Mouse (Mus musculus): ENCODE results near the gene Tenm4. TPM values are rescaled to one million over a fixed set of nuclear protein-coding genes. Genes with fewer than 3 reads are reported as not detected.

Gene Tenm4
- polyA plus RNA-seq, 1 experiment from 2014 or later: 4.6 TPM

DNA sequence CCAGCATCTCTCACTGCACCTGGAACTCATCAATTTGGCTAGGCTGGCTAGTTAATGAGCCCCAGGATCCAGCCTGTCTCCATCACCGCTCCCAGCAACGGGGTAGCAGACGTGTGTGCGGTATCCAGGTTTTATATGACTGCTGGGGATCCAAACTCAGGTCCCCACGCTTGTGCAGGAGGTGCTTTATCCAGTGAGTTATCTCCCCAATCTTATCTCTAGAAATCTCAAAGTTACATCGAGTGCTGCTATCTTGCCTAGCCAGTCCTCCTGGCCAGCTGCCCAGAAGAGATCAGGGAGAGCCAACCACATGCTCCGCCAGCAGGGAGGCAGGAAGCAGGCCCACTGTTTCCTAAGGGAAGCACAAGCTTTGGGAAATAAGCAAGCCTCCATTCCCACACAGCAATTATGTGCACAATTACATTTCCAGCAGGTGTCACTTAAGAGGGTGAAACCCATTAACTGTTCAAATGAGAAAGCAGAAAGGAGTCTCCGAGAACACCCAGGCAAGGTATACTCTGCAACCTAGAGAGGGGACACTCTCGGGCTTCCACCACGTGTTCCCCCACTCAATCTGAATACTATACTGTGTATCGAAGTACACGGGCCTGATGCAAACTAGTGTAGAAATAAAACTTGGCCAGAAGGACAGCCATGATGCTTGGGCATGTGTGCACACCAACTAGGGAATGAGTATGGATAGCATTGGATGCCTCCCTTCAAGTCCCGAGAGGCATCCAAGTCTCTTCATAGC, 246.4 kb downstream of the Tenm4 start:
- 63% methylated on average over 13 of the region's 13 CpGs for WGBS
- TF ChIP-seq CTCF (IDR thresholded peaks at IDR 0.05; ENCODE audit: low read depth): no peak
- no peak for ATAC-seq
- Histone ChIP-seq H3K4me1 (replicated peaks; ENCODE audit: control insufficient read depth, insufficient read depth, low read length) (no peaks in the 10 kb centered on the region), H3K27ac (ENCODE audit: low read depth, low read length) (no peak overlapping the region; the same call in 1 of the 2 replicates), H3K27me3 (replicated peaks; ENCODE audit: control insufficient read depth, insufficient read depth, low read length) (no peaks in the 10 kb centered on the region), H3K4me2 (replicated peaks; ENCODE audit: low read depth) (no peak overlapping the region), H3K9me3 (ENCODE audit: control insufficient read depth) (no peaks in the 10 kb centered on the region), H3K36me3 (ENCODE audit: control insufficient read depth, insufficient read depth) (no peaks in the 10 kb centered on the region), H3K4me3 (ENCODE audit: low read depth, low read length) (no peak overlapping the region), H3K9ac (ENCODE audit: low read depth, low read length) (no peak overlapping the region)

GRCm38 (mm10) chr7:96418146-96418545, 247.1 kb downstream of the Tenm4 start:
- WGBS: 70% methylated on average over 3 of the region's 3 CpGs
- H3K4me3 ChIP-seq (ENCODE audit: low read depth, low read length): no peak overlapping the region
- no peak overlapping the region for H3K4me2 ChIP-seq (replicated peaks; ENCODE audit: low read depth)
- no peaks in the 10 kb centered on the region for H3K4me1 ChIP-seq (replicated peaks; ENCODE audit: control insufficient read depth, insufficient read depth, low read length)
- no peak overlapping the region for H3K27ac ChIP-seq (ENCODE audit: low read depth, low read length)
- no peaks in the 10 kb centered on the region for H3K36me3 ChIP-seq (ENCODE audit: control insufficient read depth, insufficient read depth)
- no peaks in the 10 kb centered on the region for H3K27me3 ChIP-seq (replicated peaks; ENCODE audit: control insufficient read depth, insufficient read depth, low read length)
- TF ChIP-seq CTCF (IDR thresholded peaks at IDR 0.05; ENCODE audit: low read depth): no peak
- ATAC-seq: no peak
- H3K9ac ChIP-seq (ENCODE audit: low read depth, low read length): no peak overlapping the region
- H3K9me3 ChIP-seq (ENCODE audit: control insufficient read depth): no peaks in the 10 kb centered on the region

- Histone ChIP-seq H3K27me3 (replicated peaks; ENCODE audit: control insufficient read depth, insufficient read depth, low read length) (no peaks in the 10 kb centered on the region), H3K4me1 (replicated peaks; ENCODE audit: control insufficient read depth, insufficient read depth, low read length) (no peaks in the 10 kb centered on the region), H3K4me3 (ENCODE audit: low read depth, low read length) (no peak overlapping the region), H3K27ac (ENCODE audit: low read depth, low read length) (no peak overlapping the region), H3K9me3 (ENCODE audit: control insufficient read depth) (no peaks in the 10 kb centered on the region), H3K4me2 (replicated peaks; ENCODE audit: low read depth) (no peak overlapping the region), H3K36me3 (ENCODE audit: control insufficient read depth, insufficient read depth) (no peaks in the 10 kb centered on the region), H3K9ac (ENCODE audit: low read depth, low read length) (no peak overlapping the region)
- no peak for ATAC-seq
- WGBS: 61% methylated on average over 3 of the region's 3 CpGs
- no peak for TF ChIP-seq CTCF (IDR thresholded peaks at IDR 0.05; ENCODE audit: low read depth)
Observed at GRCm38 (mm10) chr7:96420045-96420444, 249.0 kb downstream of the Tenm4 start.

GRCm38 (mm10) chr7:96420926-96421605, 250.0 kb downstream of the Tenm4 start:
- H3K27me3 ChIP-seq (replicated peaks; ENCODE audit: control insufficient read depth, insufficient read depth, low read length): no peaks in the 10 kb centered on the region
- no peak overlapping the region for H3K4me3 ChIP-seq (ENCODE audit: low read depth, low read length)
- no peak overlapping the region for H3K4me2 ChIP-seq (replicated peaks; ENCODE audit: low read depth)
- 76% methylated on average over 9 of the region's 9 CpGs for WGBS
- H3K27ac ChIP-seq (ENCODE audit: low read depth, low read length): no peak overlapping the region
- no peaks in the 10 kb centered on the region for H3K9me3 ChIP-seq (ENCODE audit: control insufficient read depth)
- no peaks in the 10 kb centered on the region for H3K4me1 ChIP-seq (replicated peaks; ENCODE audit: control insufficient read depth, insufficient read depth, low read length)
- no peak overlapping the region for H3K9ac ChIP-seq (ENCODE audit: low read depth, low read length)
- no peak for TF ChIP-seq CTCF (IDR thresholded peaks at IDR 0.05; ENCODE audit: low read depth)
- H3K36me3 ChIP-seq (ENCODE audit: control insufficient read depth, insufficient read depth): no peaks in the 10 kb centered on the region
- no peak for ATAC-seq

GRCm38 (mm10) chr7:96426954-96427353, 255.9 kb downstream of the Tenm4 start:
- Histone ChIP-seq H3K9ac (ENCODE audit: low read depth, low read length) (no peak overlapping the region), H3K4me2 (replicated peaks; ENCODE audit: low read depth) (no peak overlapping the region), H3K4me1 (replicated peaks; ENCODE audit: control insufficient read depth, insufficient read depth, low read length) (no peaks in the 10 kb centered on the region), H3K27me3 (replicated peaks; ENCODE audit: control insufficient read depth, insufficient read depth, low read length) (no peaks in the 10 kb centered on the region), H3K36me3 (ENCODE audit: control insufficient read depth, insufficient read depth) (no peaks in the 10 kb centered on the region), H3K9me3 (ENCODE audit: control insufficient read depth) (no peaks in the 10 kb centered on the region), H3K4me3 (ENCODE audit: low read depth, low read length) (no peak overlapping the region), H3K27ac (ENCODE audit: low read depth, low read length) (no peak overlapping the region)
- no peak for TF ChIP-seq CTCF (IDR thresholded peaks at IDR 0.05; ENCODE audit: low read depth)
- no peak for ATAC-seq
- 77% methylated on average over 8 of the region's 8 CpGs for WGBS

GRCm38 (mm10) chr7:96433307-96433706, 262.3 kb downstream of the Tenm4 start:
- TF ChIP-seq CTCF (IDR thresholded peaks at IDR 0.05; ENCODE audit: low read depth): no peak
- H3K36me3 ChIP-seq (ENCODE audit: control insufficient read depth, insufficient read depth): no peaks in the 10 kb centered on the region
- H3K9me3 ChIP-seq (ENCODE audit: control insufficient read depth): no peaks in the 10 kb centered on the region
- ATAC-seq: no peak
- H3K27ac ChIP-seq (ENCODE audit: low read depth, low read length): no peak overlapping the region
- WGBS: 87% methylated on average over 2 of the region's 2 CpGs
- no peaks in the 10 kb centered on the region for H3K4me1 ChIP-seq (replicated peaks; ENCODE audit: control insufficient read depth, insufficient read depth, low read length)
- no peak overlapping the region for H3K4me3 ChIP-seq (ENCODE audit: low read depth, low read length)
- H3K4me2 ChIP-seq (replicated peaks; ENCODE audit: low read depth): no peak overlapping the region
- no peaks in the 10 kb centered on the region for H3K27me3 ChIP-seq (replicated peaks; ENCODE audit: control insufficient read depth, insufficient read depth, low read length)
- no peak overlapping the region for H3K9ac ChIP-seq (ENCODE audit: low read depth, low read length)
